Mouse (Mus musculus) MN1 (cell line): ENCODE data around the gene Mgme1.
A peak's percentile ranks its signal among the peaks of the same experiment; 100 is the strongest.

Experiments
- DNase-seq: peaks from one replicate; pipeline ENCODE4 v3.0.0-alpha.2; 2016; ENCODE audit warnings: low spot score

Mgme1 gene

DNA sequence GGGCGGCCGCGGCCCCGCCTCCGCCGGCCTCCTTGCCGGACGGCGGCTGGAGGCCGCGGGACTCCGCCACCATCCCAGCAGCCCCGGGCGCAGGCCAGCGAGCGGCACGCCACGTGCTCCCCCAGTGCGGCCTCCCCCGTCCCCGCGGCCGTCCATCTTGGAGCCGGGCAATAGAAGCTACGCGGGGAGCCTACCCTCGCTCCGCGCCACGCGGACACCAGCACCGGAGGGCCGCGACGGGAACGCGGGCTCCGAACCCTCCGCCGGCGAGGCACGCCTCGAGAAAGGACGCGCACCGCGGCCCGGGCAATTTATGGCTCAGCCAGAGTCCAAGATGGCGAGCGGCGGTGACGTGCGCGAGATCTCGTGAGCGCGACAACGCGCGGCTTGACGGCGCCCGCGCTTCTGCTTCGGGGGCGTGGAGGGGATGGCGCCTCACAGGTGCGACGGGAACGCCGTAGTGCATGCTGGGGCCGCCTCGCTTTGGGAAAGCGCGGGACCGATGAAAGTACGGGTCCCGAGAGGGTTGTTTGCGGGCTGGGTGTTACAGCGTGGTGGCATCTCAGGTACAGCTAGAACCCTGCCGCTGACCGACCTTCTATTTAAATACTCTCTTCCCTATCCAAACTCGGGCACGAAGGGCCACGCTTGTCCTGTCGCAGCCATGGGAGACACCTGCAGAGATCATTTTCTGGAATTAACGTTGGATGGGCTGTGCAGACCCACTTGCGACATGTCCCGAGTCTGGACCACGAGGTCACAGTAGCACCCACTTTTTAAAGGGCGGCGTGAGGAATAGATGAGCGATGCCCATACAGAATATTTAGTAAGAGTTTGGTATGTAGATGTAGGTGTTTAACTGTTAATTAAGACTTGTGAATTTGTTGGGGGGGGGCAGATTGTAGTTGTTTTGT, at the start of gene Mgme1, which contains the start of gene Snx5:
Gene Mgme1, plus strand, starts transcription at position 157 of the 914 bp plus-strand sequence.
Gene Snx5, minus strand, starts transcription at position 400 of the 914 bp plus-strand sequence.
- DNase-seq: peak; percentile 96

DNA sequence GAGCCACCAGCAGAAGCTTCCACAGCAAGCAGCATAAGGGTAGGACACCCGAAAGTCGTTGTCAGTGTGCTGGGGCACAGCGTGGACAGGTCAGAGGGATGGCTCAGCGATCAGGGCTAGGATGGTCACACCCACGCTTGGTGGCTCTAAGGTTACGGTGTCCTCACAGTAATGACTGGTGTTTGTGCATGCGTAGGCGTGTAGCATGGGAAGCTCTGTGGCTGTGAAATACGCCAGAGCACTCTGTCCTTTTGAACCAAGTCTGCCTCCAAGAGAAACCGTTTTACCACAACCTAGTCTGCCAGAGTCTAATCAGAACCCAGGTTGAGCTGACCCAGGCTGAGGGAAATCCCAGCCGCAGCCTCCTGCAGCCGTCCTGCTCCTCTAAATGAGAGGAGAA, 46.1 kb upstream of the Mgme1 start:
- no peak for DNase-seq

DNA sequence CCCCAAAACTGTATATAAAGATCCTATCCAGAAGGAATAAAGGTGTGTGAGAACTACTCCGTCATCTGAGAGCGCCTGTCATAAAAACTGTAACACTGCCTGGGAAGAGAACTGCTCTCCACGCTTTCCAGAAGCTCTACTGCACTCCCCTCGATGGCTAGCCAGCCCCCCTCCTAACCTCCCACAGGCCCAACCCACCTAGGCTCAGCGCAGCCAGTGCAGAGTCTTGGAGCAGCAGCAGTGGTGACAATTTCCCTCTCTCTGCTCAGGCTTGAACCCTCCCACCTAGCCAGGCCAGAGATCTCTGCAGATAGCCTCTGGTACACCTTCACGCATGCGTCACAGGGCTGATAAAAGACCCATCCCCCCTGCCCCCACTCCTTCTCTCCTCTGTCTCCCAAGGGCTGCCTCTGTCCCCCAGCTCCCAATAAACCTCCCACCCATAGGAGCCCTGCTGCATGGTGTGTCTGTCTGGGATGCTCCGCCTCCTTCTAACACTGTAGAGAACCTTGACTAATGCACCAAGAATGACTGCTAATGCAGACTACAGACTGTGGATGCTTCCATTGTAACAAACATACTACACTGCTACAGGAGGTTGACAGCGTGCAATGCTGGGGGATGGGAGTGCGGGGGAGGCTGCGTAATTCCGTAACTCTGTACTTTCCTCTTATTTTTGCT, 43.4 kb upstream of the Mgme1 start:
- DNase-seq: no peak

DNA sequence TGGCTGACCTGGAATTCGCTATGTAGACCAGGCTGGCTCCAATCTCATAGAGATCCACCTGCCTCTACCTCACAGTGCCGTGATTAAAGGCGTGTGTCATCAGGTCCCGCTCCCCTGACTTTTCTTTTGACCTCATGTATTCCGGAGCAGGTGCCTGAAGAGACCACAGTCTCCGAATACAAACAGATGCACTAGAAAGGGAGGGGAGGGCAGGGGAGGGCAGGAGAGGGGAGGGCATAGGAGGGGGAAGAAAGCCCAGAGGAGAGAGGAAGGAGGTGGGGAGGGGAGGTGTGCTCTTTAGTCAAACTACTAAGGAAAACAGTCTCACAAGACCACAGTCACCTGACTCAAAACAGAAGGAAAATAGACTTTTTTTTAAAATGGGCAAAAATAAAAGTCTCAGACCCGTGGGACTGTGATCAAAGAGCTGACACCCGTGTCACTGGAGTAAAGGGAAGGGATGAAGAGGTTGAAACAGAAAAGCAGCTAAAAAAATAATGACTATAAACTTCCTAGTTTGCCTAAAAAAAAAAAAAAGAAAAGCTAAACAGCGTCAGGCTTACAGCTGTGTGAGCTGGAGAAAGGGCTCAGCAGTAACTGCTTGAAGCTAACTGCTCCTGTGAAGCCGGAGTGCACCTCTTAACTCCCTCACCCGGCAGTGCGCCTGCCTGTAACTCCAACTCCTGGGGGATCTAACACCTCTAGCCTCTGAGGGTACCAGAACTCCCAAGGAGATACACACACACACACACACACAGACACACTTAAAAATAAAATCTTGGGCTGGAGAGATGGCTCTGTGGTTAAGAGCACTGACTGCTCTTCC, 41.7 kb upstream of the Mgme1 start:
- no peak for DNase-seq

DNA sequence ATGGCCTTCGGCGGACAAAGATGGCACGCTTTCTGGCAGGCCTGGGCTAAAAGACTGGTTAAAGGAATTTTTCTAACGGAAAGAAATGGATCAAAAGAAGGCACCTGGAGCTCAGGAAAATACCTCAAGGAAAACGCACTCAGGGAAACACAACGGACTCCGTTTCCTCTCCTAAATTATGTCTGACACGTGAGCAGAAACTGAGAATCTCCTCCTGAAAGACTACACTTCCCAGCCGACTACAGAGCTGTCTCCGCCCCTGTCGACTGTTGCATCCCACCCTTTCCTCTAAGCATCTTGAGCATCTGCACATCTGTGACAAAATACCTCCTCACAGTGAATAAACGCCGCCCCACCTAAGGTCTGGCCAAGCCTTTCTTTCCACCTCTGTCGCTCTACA, 40.8 kb upstream of the Mgme1 start:
- DNase-seq: no peak

DNA sequence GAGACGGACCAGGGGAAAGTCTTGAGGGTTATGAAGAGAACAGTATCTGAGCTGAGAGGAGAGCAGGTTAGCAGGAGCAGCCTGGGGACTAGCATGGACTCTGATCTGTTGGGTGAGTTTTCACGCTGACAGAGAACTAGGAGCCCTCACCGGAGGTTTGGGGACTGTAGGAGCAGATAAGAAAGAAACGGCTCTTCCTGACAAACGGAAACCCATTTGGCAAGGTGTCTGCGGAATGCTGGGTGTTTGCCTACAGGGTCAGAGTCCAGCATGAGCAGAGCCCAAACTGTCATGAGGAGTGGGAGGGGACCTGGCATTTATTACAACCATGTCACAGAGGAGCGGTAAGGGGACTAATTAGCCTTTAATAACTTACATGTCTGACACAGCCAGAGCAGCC, 40.0 kb upstream of the Mgme1 start:
- no peak for DNase-seq

DNA sequence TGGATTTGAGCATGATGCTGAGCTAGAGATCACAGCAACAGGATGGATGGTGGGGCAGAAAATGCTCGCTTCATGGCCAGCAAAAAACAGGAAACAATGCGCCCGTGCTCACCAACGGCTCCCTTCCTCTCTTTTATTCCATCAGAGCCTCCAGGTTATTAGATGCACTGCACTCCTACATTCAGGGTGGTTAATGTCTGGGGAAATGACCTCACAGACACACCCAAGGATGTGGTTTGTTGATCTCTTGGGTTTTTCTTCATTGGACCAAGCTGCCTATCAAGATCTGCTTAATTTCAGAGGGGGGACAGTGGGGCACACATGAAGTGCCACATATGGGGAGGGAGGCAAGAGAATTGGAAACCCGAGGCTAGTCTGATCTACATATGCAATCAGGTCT, 39.3 kb upstream of the Mgme1 start:
- DNase-seq: peak; percentile 27

DNA sequence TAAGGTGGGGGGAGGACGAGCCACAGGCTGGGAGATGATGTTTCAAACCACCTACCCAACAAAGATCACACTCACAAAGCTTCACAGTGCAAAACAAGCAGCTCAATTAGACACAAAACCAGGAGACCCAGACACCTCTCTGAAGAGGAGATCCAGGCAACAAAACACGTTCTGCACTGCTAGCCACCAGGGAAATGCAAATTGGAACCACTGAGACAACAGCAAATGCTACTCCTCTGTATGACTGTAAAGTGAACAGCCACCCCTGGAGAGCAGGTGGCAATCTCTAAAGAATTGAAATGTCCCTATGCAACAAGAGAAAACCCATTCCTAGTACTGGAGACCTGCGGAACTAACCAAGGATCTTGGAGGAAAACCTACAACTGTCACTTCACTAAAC, 36.9 kb upstream of the Mgme1 start:
- no peak for DNase-seq

DNA sequence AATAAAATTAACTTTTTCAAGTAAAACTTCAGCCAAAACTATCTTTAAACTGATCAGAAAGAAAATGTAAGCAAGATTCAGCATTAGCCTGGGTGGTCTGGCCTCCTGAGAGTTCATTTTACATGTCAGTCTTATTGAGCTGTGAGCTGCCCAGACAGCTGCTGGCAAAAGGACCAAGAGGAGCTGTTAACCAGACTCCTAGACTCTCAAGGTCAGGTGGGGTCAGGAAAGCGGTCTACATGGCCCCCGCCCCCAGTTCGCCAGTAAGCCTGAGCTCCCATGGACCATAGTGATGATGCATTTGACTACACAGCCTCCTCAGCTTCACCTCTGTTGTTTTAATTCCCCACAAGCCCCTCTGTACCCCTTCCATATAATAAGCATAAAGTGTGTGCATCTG, 34.7 kb upstream of the Mgme1 start:
- DNase-seq: no peak

DNA sequence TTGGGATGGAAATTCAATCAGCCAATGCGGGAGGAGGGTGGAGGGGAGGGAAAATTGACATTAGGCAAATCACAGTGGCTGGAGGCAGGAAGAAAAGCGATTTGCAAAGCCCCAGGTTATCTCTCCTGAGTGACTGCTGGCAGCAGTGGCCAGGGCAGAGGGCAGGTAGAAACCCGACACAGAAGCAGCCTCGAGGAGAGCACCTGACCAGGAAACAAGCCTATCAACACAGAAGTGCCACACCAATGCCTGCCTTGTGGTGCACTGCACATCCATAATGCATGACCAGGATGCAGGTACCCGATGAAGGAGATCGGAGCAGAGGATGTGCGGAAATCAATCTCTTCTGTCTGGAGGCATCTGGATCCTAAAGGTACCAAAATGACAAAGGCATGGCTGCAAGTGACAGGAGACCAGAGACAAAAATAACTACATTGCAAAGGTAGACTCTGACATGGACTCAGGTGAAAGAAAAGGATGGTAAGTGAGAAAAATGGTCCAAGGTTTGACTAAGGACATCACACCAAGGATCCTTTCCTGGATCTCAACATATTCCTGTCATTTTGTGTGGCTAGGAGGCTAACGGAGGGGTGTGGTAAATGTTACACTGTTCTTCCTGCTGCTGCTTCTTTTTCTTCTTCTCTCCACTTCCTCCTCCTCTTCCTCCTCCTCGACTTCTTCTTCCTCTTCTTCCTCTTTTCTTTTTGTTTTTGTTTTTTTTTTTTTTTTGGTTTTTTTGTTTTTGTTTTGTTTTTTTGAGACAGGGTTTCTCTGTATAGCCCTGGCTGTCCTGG, 33.5 kb upstream of the Mgme1 start:
- no peak for DNase-seq

DNA sequence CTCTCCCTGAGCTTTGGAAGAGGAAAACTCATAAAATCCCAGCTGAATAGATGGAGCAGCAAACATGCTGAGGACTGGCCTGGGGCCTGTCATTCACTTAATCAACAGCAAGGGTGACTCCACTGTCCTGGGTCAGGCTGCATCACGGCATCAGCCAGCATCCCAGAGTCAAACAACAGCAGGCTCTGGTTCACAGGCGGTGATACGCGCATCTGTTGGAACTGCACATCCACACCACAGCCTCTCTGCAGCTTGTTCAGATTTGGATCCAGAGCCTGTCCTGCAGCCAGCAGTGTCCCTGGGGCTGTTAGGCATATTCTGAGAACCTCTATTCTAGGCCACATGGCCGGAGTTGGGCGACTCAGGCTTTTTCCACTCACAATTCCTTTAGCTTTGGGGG, 32.1 kb upstream of the Mgme1 start:
- DNase-seq: peak; percentile 28

DNA sequence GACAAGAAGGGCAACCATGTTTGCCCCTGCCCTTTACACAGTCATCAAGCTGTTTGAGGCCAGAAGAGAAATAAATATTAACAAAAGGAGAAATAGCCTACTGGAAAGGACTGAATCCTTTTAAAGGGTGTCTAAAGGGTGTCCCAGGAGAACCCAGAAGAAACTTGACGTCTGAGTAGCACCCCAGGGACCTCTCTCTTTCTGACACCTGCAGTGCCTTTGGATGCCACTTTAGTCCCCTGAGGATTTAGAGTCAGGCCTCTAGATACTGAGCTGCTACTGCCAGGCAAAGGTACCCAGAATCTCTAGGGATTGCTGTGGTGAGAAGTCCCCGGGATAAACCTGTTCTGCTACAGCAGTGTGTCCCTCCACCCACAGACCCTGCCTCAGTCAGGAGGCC, 31.1 kb upstream of the Mgme1 start:
- DNase-seq: no peak

DNA sequence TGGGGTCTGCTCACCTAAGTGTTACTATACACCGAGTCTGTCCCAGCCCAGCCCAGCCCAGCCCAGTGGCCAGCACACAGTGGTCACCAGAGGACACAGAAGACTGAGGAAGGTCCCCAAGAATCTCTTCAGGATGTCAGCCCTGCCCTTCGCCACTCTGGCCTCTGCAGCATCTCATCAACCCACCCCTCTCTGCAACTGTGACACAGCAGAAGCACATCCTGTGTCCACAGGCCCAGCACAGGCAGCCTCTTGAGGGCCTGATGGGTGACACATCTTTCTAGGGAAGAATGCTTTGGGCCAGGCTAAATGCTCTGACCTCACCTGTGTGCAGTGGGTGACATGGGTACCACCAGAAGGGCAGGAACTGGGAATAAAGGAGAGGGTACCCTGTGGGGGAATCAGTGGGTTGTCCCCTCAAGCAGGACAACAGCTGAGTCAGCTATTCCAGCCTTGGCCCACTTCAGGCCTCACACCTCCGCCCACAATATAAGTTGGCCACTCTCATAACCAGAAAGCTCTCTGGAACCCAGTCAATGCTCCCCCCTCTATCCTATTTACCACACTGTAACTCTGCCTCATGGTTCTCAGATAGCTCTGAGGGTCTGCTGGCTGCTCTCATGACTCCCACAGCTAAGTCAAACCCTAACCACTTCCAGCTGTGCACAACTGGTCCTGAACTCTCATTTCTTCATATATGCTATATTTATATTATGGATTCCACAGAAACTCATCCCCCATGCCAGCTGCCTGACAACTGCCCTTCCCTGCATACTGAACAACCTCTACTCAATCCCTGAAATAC, 30.2 kb upstream of the Mgme1 start:
- no peak for DNase-seq

DNA sequence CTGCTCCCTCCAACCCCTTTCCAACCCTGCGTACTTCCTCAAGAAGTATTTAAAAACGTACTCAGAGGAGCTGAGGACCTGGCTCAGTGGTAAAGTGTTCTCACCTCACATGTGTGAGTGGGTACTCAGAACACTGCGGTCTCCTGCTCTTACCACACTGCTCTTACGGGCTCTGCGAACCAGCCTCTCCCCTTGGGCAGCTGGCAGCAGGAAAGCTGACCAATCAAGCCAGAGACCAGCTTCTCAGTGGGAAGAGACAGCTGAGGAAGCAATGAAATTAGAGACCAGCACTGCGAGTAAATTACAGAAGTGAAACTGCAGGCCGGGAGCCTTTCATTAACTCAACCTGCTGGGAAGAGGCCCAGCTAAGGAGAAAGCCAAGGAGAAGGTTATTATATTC, 25.0 kb upstream of the Mgme1 start:
- DNase-seq: no peak

DNA sequence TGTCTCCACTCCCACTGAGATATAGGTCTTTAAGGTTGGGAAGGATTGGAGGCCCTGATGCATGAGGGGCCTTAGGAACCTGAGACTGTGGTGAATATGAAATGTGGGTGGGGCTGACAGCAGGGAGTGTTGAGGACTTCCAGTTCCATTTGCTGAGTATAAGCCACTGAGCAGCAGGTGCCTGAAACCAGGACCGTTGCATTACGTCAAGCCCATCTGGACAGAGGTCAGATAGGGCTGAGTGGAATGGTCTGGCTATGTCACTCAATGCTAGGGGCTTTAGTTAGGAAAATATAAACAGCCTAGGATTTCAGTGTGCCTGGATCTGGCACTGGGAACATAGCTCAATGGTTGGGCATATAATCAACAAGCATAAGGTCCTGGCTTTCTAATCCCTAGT, 24.2 kb upstream of the Mgme1 start:
- DNase-seq: no peak

DNA sequence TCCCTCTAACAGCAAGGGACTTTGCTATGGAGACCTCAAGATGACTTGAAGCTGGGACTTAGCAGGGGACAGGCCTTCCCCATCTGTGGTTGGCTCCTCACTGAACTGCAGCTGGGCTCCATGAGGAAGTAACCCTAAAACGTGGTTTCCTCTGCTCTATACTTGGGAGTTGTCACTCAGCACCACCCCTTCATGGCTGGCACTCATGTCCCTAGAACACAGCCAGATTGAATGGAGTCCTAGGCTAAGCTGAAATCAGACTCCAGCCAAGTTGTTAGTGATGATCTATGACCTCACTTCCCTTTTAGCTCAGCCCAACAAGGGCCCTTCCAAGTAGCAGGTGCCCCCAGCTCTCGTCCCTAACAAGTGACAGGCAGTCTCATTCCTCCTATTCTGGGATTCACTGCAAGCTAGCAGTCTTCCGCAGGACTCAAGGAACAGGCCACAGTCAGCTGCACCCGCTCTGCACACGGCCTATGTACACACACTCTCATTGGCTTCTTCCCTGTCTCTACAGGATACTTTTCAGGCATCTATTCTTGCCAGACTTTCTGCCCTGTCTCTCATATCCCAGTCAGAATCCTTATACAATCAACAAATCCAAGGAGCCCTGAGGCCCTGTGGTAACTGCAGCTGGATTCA, 23.0 kb upstream of the Mgme1 start:
- no peak for DNase-seq

DNA sequence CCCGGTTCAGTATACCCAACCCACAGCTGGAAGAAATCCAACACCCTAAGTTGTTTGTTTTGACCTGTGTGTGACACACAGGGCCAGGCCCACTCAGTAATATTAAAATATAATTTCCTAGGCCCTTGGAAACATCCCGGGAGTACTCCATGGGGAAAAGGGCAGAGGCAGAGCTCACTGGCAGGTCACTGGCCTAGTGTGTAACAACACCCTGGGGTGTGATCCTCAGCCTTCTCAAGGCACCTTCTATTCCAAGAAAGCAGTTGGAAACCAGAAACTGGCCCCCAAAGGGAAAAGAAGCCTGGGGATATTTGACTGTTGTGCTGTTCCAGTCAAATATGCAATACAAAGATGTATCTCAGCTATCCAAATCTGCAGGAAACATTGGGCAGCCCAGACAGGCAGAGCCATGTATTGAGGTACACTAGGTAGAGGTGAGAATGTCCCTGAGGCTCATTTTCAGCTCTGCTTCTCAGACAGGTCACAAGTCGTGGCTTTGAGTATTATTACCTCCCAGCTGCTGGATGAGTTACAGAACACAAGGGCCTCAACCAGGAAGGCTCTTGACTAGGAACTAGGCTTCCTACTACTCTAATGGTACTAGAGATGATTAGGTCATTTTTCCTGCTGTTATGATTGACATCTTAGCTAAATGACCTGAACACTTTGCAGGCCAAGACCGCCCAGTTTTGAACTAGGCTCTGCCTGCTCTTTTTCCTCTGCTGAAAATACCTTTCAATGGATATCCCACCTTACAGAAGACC, 21.7 kb upstream of the Mgme1 start:
- no peak for DNase-seq

DNA sequence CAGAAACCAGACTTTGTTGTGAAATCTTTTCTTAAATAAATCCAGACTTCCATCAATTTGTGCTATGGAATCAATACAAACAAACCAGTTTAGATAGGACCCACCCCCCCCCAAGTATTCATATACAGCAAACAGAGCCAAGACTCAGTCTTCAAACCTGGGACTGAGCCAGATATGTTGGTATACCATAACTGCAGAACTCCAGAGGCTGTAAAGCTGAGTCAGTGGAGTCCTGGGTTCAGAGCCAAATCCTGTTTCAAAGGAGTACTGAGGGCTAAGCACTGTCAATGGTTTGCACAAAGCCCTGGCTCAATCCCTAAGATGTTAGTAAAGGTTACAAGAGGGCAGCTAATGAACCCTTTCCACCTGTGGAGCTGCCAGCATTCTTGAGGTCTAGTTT, 20.4 kb upstream of the Mgme1 start:
- no peak for DNase-seq

DNA sequence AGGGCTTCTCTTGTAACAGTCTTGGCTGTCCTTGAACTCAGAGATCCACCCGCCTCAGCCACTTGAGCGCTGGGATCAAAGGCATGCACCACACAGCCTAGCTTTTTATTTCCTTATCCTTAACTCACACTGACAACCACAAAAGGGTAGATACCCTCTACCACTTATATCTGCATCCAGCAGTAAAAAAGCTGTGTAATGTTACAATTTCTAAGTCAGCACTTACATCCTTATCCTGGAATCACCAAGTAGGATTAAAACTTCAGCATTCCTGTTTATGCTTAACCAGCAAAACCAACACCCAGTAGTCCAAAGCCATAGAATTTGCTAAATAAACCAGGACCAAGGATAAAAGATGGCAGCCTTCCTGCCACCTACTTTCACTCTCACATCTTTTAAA, 7.6 kb upstream of the Mgme1 start:
- no peak for DNase-seq
